Mouse (Mus musculus) hindbrain, embryonic 15.5 days (tissue): ENCODE measurements at regions not wholly inside any gene's neighbourhood (a gene's known extent, or its start where the extent isn't known, plus 50 kb on each side); places are given as distances from the start of the nearest gene placed in this dataset.

Source experiments
- ATAC-seq: fragments of 200-750 bp; cut with Nextera tagmentation; 2 replicates; pipeline ENCODE4 v1.8.0; 2017; ENCODE audit warnings: low read depth, moderate number of reproducible peaks, moderate TSS enrichment; ENCODE audit not compliant: low FRiP score
- H3K27ac ChIP-seq: fragments of 300-500 bp; sonication (generic); replicated peaks from 2 replicates; pipeline ENCODE4 v1.5.1; 2015; ENCODE audit warnings: mild to moderate bottlenecking, inconsistent platforms
- H3K27me3 ChIP-seq: fragments of 300-500 bp; sonication (generic); 2 replicates; pipeline ENCODE4 v1.6.1; 2015; ENCODE audit warnings: control low read depth, inconsistent platforms
- H3K36me3 ChIP-seq: fragments of 300-500 bp; sonication (generic); 2 replicates; pipeline ENCODE4 v1.6.1; 2015; ENCODE audit warnings: control low read depth, inconsistent platforms
- H3K4me1 ChIP-seq: fragments of 300-500 bp; sonication (generic); replicated peaks from 2 replicates; pipeline ENCODE4 v1.6.1; 2015; ENCODE audit warnings: control low read depth, inconsistent platforms
- H3K4me2 ChIP-seq: fragments of 300-500 bp; sonication (generic); 2 replicates; pipeline ENCODE4 v1.6.1; 2015; ENCODE audit warnings: moderate library complexity, mild to moderate bottlenecking, inconsistent platforms
- H3K4me3 ChIP-seq: fragments of 300-500 bp; sonication (generic); 2 replicates; pipeline ENCODE4 v1.5.1; 2015; ENCODE audit warnings: mild to moderate bottlenecking, inconsistent platforms
- H3K9ac ChIP-seq: fragments of 300-500 bp; sonication (generic); 2 replicates; pipeline ENCODE4 v1.6.1; 2015; ENCODE audit warnings: inconsistent platforms
- H3K9me3 ChIP-seq: fragments of 300-500 bp; sonication (generic); 2 replicates; pipeline ENCODE4 v1.6.1; 2016; ENCODE audit warnings: control low read depth, inconsistent platforms
- WGBS: fragments of 180-500 bp; shearing (Covaris S2); methylation state at CpG from one replicate; pipeline ENCODE4 v1.1.7; 2015; 5-methylcytosine and 5-hydroxymethylcytosine counted together

DNA sequence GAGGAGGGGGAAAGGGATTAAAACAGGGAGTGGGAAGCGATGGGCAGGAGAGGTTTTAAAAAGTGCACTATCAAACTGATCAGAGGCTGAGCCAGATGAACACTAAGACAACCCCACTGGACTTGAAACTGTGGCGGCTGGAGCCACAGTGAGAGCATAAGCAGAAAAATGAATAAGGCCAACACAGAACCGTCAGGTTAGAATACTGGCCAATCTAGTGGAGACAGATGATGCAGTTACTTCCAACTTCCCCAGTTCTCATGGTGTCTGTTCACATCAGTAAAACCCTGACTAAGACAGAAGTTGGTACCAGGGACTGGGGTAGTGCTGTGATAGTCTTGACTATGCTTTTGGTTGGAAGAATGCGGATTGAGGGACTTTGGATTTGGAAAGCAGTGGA is 143.5 kb upstream of the Palmd start:
- Histone ChIP-seq H3K36me3 (no peaks in the 10 kb centered on the region), H3K4me2 (no peak overlapping the region), H3K4me1 (no peaks in the 10 kb centered on the region), H3K27me3 (no peaks in the 10 kb centered on the region), H3K9ac (no peak overlapping the region), H3K4me3 (no peak overlapping the region), H3K9me3 (no peaks in the 10 kb centered on the region), H3K27ac (no peak overlapping the region)
- 90% methylated on average over 4 of the region's 4 CpGs for WGBS
- no peak for ATAC-seq

DNA sequence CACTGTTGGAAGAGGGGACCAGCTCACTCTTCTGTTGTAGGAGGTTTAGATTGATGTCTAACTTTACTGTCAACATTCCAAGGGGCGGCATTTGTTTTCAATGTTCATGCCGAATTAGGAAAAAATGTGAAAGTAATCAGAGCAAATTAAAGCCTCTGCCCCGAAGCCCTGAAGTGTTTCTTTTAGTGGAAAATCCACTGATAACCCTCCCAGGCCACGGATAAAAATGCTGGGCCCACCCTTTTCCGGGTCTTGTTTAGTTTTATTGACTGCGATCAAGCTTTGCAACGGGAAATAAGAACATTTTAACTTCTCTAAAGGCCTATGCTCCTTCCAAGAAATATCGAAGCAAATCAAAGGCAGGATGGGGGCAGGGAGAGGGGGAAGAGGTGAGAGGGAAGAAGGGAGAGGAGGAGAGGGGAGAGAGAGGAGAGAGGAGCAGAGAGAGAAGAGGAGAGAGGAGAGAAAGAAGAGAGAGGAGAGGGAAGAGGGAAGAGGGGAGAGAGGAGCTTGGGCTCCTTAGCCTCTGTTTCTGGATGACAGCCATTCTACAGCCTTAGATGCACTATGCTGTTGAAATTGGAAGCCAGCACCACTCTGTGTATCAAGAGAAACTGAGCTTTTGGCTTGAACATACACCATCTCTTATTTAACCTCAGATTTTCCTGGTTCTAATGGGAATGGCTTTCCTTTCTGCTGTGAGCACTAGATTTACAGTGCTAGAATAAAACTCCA is 140.3 kb upstream of the Palmd start:
- Histone ChIP-seq H3K9ac (no peak overlapping the region), H3K9me3 (no peaks in the 10 kb centered on the region), H3K36me3 (no peaks in the 10 kb centered on the region), H3K4me1 (no peaks in the 10 kb centered on the region), H3K27ac (no peak overlapping the region), H3K4me3 (no peak overlapping the region), H3K27me3 (no peaks in the 10 kb centered on the region), H3K4me2 (no peak overlapping the region)
- WGBS = 62% methylated on average over 8 of the region's 8 CpGs
- ATAC-seq = no peak

DNA sequence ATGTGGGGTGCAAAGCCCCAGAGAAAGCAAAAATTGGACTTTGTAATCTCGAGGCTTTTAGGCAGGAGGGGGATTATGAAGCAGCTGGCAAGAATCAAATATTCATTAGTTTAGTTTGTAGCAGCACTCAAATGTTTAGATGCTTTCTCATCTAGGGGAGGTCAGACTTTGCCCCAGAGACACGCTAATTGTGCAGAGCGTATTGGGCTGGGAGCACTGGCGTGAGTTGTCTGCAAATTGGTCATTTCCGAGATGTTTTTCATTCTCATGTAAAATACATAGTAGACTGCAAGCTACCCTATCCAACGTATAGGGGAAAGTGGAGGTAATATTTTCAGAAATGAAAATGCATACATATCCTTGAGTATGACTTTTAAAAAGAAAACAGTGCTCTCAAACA is 139.2 kb upstream of the Palmd start:
- no peak overlapping the region for H3K27ac ChIP-seq
- no peak overlapping the region for H3K4me2 ChIP-seq
- no peaks in the 10 kb centered on the region for H3K4me1 ChIP-seq
- WGBS = 42% methylated on average over 6 of the region's 6 CpGs
- H3K36me3 ChIP-seq = no peaks in the 10 kb centered on the region
- no peaks in the 10 kb centered on the region for H3K9me3 ChIP-seq
- H3K27me3 ChIP-seq = no peaks in the 10 kb centered on the region
- no peak overlapping the region for H3K4me3 ChIP-seq
- no peak for ATAC-seq
- no peak overlapping the region for H3K9ac ChIP-seq

GRCm38 (mm10) chr3:117107378-117107777 is 138.6 kb upstream of the Palmd start:
- Histone ChIP-seq H3K9ac (no peak overlapping the region), H3K9me3 (no peaks in the 10 kb centered on the region), H3K36me3 (no peaks in the 10 kb centered on the region), H3K4me1 (no peaks in the 10 kb centered on the region), H3K27me3 (no peaks in the 10 kb centered on the region), H3K4me3 (no peak overlapping the region), H3K4me2 (no peak overlapping the region), H3K27ac (no peak overlapping the region)
- no peak for ATAC-seq
- WGBS = 90% methylated on average over 3 of the region's 3 CpGs

- no peak overlapping the region for H3K4me3 ChIP-seq
- H3K36me3 ChIP-seq = no peaks in the 10 kb centered on the region
- no peak overlapping the region for H3K27ac ChIP-seq
- ATAC-seq = no peak
- H3K9ac ChIP-seq = no peak overlapping the region
- no peaks in the 10 kb centered on the region for H3K27me3 ChIP-seq
- no peaks in the 10 kb centered on the region for H3K4me1 ChIP-seq
- H3K4me2 ChIP-seq = no peak overlapping the region
- no peaks in the 10 kb centered on the region for H3K9me3 ChIP-seq
- WGBS = 68% methylated on average over 2 of the region's 2 CpGs
Observed at GRCm38 (mm10) chr3:117087646-117088045, 118.9 kb upstream of the Palmd start.

GRCm38 (mm10) chr3:117076734-117077133 is 107.9 kb upstream of the Palmd start:
- WGBS = 75% methylated on average over 2 of the region's 2 CpGs
- Histone ChIP-seq H3K9me3 (no peaks in the 10 kb centered on the region), H3K36me3 (no peaks in the 10 kb centered on the region), H3K4me1 (no peaks in the 10 kb centered on the region), H3K27me3 (no peaks in the 10 kb centered on the region), H3K27ac (no peak overlapping the region), H3K4me2 (no peak overlapping the region), H3K4me3 (no peak overlapping the region), H3K9ac (no peak overlapping the region)
- ATAC-seq = no peak

GRCm38 (mm10) chr3:117073399-117073798 is 104.6 kb upstream of the Palmd start:
- Histone ChIP-seq H3K9ac (no peak overlapping the region), H3K27ac (no peak overlapping the region), H3K27me3 (no peaks in the 10 kb centered on the region), H3K4me1 (no peaks in the 10 kb centered on the region), H3K4me3 (no peak overlapping the region), H3K4me2 (no peak overlapping the region), H3K9me3 (no peaks in the 10 kb centered on the region), H3K36me3 (no peaks in the 10 kb centered on the region)
- ATAC-seq = no peak
- 81% methylated on average over 4 of the region's 4 CpGs for WGBS

GRCm38 (mm10) chr3:117072998-117073397 is 104.2 kb upstream of the Palmd start:
- no peak overlapping the region for H3K4me2 ChIP-seq
- no peak overlapping the region for H3K4me3 ChIP-seq
- H3K9me3 ChIP-seq = no peaks in the 10 kb centered on the region
- 72% methylated on average over 3 of the region's 3 CpGs for WGBS
- H3K9ac ChIP-seq = no peak overlapping the region
- no peaks in the 10 kb centered on the region for H3K27me3 ChIP-seq
- H3K27ac ChIP-seq = no peak overlapping the region
- ATAC-seq = no peak
- no peaks in the 10 kb centered on the region for H3K36me3 ChIP-seq
- H3K4me1 ChIP-seq = no peaks in the 10 kb centered on the region

- no peak overlapping the region for H3K4me2 ChIP-seq
- no peaks in the 10 kb centered on the region for H3K36me3 ChIP-seq
- H3K9ac ChIP-seq = no peak overlapping the region
- no peaks in the 10 kb centered on the region for H3K9me3 ChIP-seq
- H3K27ac ChIP-seq = no peak overlapping the region
- no peak for ATAC-seq
- no peak overlapping the region for H3K4me3 ChIP-seq
- no peaks in the 10 kb centered on the region for H3K4me1 ChIP-seq
- no peaks in the 10 kb centered on the region for H3K27me3 ChIP-seq
- 95% methylated on average over 5 of the region's 5 CpGs for WGBS
Observed at GRCm38 (mm10) chr3:117071851-117072250, 103.1 kb upstream of the Palmd start.

DNA sequence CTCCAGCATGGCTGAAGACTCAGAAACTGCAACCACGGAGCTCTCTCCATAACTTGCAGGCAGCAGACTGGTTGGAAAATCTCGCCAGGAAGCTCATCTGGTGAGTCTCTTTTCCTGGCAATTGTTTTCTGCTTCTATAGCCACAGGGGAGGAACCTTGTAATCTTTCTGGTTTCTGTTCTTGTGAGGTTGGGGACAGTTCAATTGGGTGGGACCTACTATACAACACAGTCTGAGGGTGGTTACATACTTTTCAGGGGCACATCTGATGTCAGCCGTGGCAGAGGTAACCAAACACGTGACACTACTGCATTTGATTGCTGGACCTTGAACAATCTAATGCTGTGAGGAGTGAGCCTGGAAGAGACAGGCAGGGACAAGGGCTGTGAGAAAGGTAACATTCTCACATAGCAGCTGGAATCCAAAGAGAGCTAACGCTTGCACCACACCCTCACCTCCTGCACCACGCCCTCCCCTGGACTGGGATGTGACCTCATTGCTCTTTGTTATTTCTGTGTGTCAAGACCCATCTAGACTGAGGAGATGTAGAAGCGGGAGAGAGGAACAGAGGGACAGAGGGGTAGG is 98.8 kb upstream of the Palmd start:
- H3K27ac ChIP-seq = no peak overlapping the region
- no peak for ATAC-seq
- 80% methylated on average over 7 of the region's 7 CpGs for WGBS

GRCm38 (mm10) chr3:117065904-117066303 is 97.1 kb upstream of the Palmd start:
- ATAC-seq = no peak
- Histone ChIP-seq H3K4me3 (no peak overlapping the region), H3K4me1 (no peaks in the 10 kb centered on the region), H3K4me2 (no peak overlapping the region), H3K27ac (no peak overlapping the region), H3K27me3 (no peaks in the 10 kb centered on the region), H3K9ac (no peak overlapping the region), H3K9me3 (no peaks in the 10 kb centered on the region), H3K36me3 (no peaks in the 10 kb centered on the region)
- WGBS = 91% methylated on average over 2 of the region's 2 CpGs

More for the DNA sequence above, 98.8 kb upstream of the Palmd start:
- Histone ChIP-seq H3K9ac (no peak overlapping the region), H3K9me3 (no peaks in the 10 kb centered on the region), H3K4me2 (no peak overlapping the region), H3K4me3 (no peak overlapping the region), H3K4me1 (no peaks in the 10 kb centered on the region), H3K36me3 (no peaks in the 10 kb centered on the region), H3K27me3 (no peaks in the 10 kb centered on the region)

GRCm38 (mm10) chr3:117061831-117062230 is 93.0 kb upstream of the Palmd start:
- H3K36me3 ChIP-seq = no peaks in the 10 kb centered on the region
- 68% methylated on average over 1 of the region's 1 CpGs for WGBS
- ATAC-seq = no peak

GRCm38 (mm10) chr3:117061182-117061581 is 92.4 kb upstream of the Palmd start:
- WGBS = 63% methylated on average over 6 of the region's 6 CpGs
- no peaks in the 10 kb centered on the region for H3K27me3 ChIP-seq
- no peak overlapping the region for H3K27ac ChIP-seq

More at GRCm38 (mm10) chr3:117061831-117062230, 93.0 kb upstream of the Palmd start:
- no peaks in the 10 kb centered on the region for H3K27me3 ChIP-seq
- no peak overlapping the region for H3K4me2 ChIP-seq
- no peak overlapping the region for H3K9ac ChIP-seq
- no peak overlapping the region for H3K27ac ChIP-seq
- H3K9me3 ChIP-seq = no peaks in the 10 kb centered on the region
- no peaks in the 10 kb centered on the region for H3K4me1 ChIP-seq
- H3K4me3 ChIP-seq = no peak overlapping the region

More at GRCm38 (mm10) chr3:117061182-117061581, 92.4 kb upstream of the Palmd start:
- no peaks in the 10 kb centered on the region for H3K36me3 ChIP-seq
- H3K4me2 ChIP-seq = no peak overlapping the region
- H3K9ac ChIP-seq = no peak overlapping the region
- H3K4me1 ChIP-seq = no peaks in the 10 kb centered on the region
- ATAC-seq = no peak
- H3K9me3 ChIP-seq = no peaks in the 10 kb centered on the region
- H3K4me3 ChIP-seq = no peak overlapping the region
